Mouse (Mus musculus) embryonic stem cell, embryonic (primary cell): Measurements from ENCODE around the gene Cpt1b.

ENCODE experiments used
- CTCF ChIA-PET, 4 experiments: fragments of 300-600 bp in 2 of 4; fragments of 350-600 bp in 2 of 4; sonication (Branson Sonifier 250); formaldehyde crosslinking; loops; one replicate each; lab custom pipeline; 2022; ENCODE audit warnings: inconsistent platforms in 2 of 4; lab: Charles Lee
- POLR2A ChIA-PET, 4 experiments: fragments of 300-600 bp in 2 of 4; fragments of 350-600 bp in 2 of 4; sonication (Branson Sonifier 250); formaldehyde crosslinking; loops; one replicate each; lab custom pipeline; 2022; ENCODE audit warnings: antibody characterized with exemption in 4 of 4, inconsistent platforms in 1 of 4; lab: Charles Lee

Gene Cpt1b

GRCm38 (mm10) chr15:89377938-89378828 is 47.5 kb downstream of the Cpt1b start:
- ChIA-PET POLR2A (interaction anchor here in 3 of 4 experiments (0.6 to 14.1 kb wide), 27 partner anchors 7 to 167 kb away, joined by 3 to 248 read pairs (median 5); partner anchors contain the start of genes Adm2 (in 2 of the 3), C730034F03Rik (in 2 of the 3), Chkb (in 2 of the 3) and Cpt1b (in 2 of the 3)), CTCF (interaction anchor here (0.5 to 1.1 kb wide), 6 partner anchors 10 to 229 kb away, joined by 3 to 4 read pairs (median 3); partner anchors contain the start of genes Chkb (in 1 of the 4) and Mapk11 (in 1 of the 4))

GRCm38 (mm10) chr15:89377362-89377761 is 48.3 kb downstream of the Cpt1b start:
- POLR2A ChIA-PET = interaction anchor here in 2 of 4 experiments (0.7 to 14.1 kb wide), 16 partner anchors 8 to 239 kb away, joined by 3 to 248 read pairs (median 5); partner anchors contain the start of genes C730034F03Rik (in 2 of the 2), Chkb (in 2 of the 2), Gm44502 (in 2 of the 2) and Arsa (in 1 of the 2)

GRCm38 (mm10) chr15:89376957-89377356 is 48.7 kb downstream of the Cpt1b start, which contains the start of gene Tymp:
Tymp (minus strand) TSS chr15:89377039.
- CTCF ChIA-PET = interaction anchor here in 1 of 4 experiments (0.6 kb wide), 1 partner anchor 66 kb away, joined by 3 read pairs; no protein-coding TSS in a partner anchor
- POLR2A ChIA-PET = interaction anchor here in 3 of 4 experiments (0.6 to 14.1 kb wide), 18 partner anchors 8 to 238 kb away, joined by 3 to 248 read pairs (median 5); partner anchors contain the start of genes C730034F03Rik (in 2 of the 3), Chkb (in 2 of the 3), Gm44502 (in 2 of the 3) and Klhdc7b (in 2 of the 3)

More at GRCm38 (mm10) chr15:89377362-89377761, 48.3 kb downstream of the Cpt1b start:
- CTCF ChIA-PET = interaction anchor here in 1 of 4 experiments (0.6 kb wide), 2 partner anchors 14 to 66 kb away, joined by 3 to 4 read pairs; no protein-coding TSS in a partner anchor

GRCm38 (mm10) chr15:89376040-89376439 is 49.6 kb downstream of the Cpt1b start:
- ChIA-PET CTCF (no interaction called here), POLR2A (interaction anchor here in 2 of 4 experiments (1.0 to 14.1 kb wide), 9 partner anchors 8 to 79 kb away, joined by 3 to 248 read pairs (median 6); partner anchors contain the start of genes Klhdc7b (in 2 of the 2), Lmf2 (in 2 of the 2), Ncaph2 (in 2 of the 2) and C730034F03Rik (in 1 of the 2))

- CTCF ChIA-PET = interaction anchor here in 3 of 4 experiments (1.1 to 2.7 kb wide), 4 partner anchors 11 to 101 kb away, joined by 3 to 20 read pairs (median 10); no protein-coding TSS in a partner anchor
- POLR2A ChIA-PET = interaction anchor here in 3 of 4 experiments (1.0 to 14.1 kb wide), 12 partner anchors 10 to 539 kb away, joined by 3 to 248 read pairs (median 24); partner anchors contain the start of genes Lmf2 (in 2 of the 3), Ncaph2 (in 2 of the 3), Adm2 (in 1 of the 3) and C730034F03Rik (in 1 of the 3)
These were observed 50.7 kb downstream of the Cpt1b start for GRCm38 (mm10) chr15:89374801-89375534.

GRCm38 (mm10) chr15:89374340-89374739 is 51.3 kb downstream of the Cpt1b start:
- ChIA-PET CTCF (interaction anchor here (0.6 to 3.1 kb wide), 47 partner anchors 10 to 508 kb away, joined by 3 to 30 read pairs (median 4); partner anchors contain the start of genes C730034F03Rik (in 3 of the 4), Chkb (in 3 of the 4), Gm44502 (in 3 of the 4) and Lmf2 (in 3 of the 4)), POLR2A (interaction anchor here (0.6 to 14.1 kb wide), 46 partner anchors 10 to 666 kb away, joined by 3 to 248 read pairs (median 4); partner anchors contain the start of genes Cpt1b (in 3 of the 4), Lmf2 (in 3 of the 4), Ncaph2 (in 3 of the 4) and C730034F03Rik (in 2 of the 4))

- POLR2A ChIA-PET = interaction anchor here (0.6 to 14.1 kb wide), 55 partner anchors 9 to 665 kb away, joined by 3 to 248 read pairs (median 4); partner anchors contain the start of genes Cpt1b (in 3 of the 4), Lmf2 (in 3 of the 4), Ncaph2 (in 3 of the 4) and C730034F03Rik (in 2 of the 4)
- CTCF ChIA-PET = interaction anchor here (0.5 to 3.1 kb wide), 57 partner anchors 9 to 607 kb away, joined by 3 to 30 read pairs (median 4); partner anchors contain the start of genes C730034F03Rik (in 3 of the 4), Chkb (in 3 of the 4), Cpt1b (in 3 of the 4) and Gm44502 (in 3 of the 4)
These were observed 51.9 kb downstream of the Cpt1b start, which contains the start of gene Sco2 for GRCm38 (mm10) chr15:89373762-89374248. Sco2 (minus strand) TSS chr15:89373846.

GRCm38 (mm10) chr15:89373027-89373761 is 52.5 kb downstream of the Cpt1b start:
- CTCF ChIA-PET = interaction anchor here (0.5 to 3.1 kb wide), 60 partner anchors 9 to 1517 kb away, joined by 3 to 30 read pairs (median 4); partner anchors contain the start of genes C730034F03Rik (in 3 of the 4), Chkb (in 3 of the 4), Cpt1b (in 3 of the 4) and Gm44502 (in 3 of the 4)
- POLR2A ChIA-PET = interaction anchor here (0.6 to 14.1 kb wide), 55 partner anchors 8 to 673 kb away, joined by 3 to 248 read pairs (median 4); partner anchors contain the start of genes Cpt1b (in 3 of the 4), Lmf2 (in 3 of the 4), Ncaph2 (in 3 of the 4) and Pim3 (in 3 of the 4)

- POLR2A ChIA-PET = interaction anchor here (0.5 to 14.1 kb wide), 32 partner anchors 8 to 672 kb away, joined by 3 to 248 read pairs (median 6); partner anchors contain the start of genes Lmf2 (in 3 of the 4), Ncaph2 (in 3 of the 4), Klhdc7b (in 2 of the 4) and Pim3 (in 2 of the 4)
- CTCF ChIA-PET = interaction anchor here (0.6 to 3.1 kb wide), 17 partner anchors 8 to 1518 kb away, joined by 3 to 30 read pairs (median 6); partner anchors contain the start of genes Lmf2 (in 2 of the 4), Ncaph2 (in 2 of the 4), C730034F03Rik (in 1 of the 4) and Chkb (in 1 of the 4)
These were observed 53.1 kb downstream of the Cpt1b start for GRCm38 (mm10) chr15:89372536-89372935.

- POLR2A ChIA-PET = interaction anchor here (0.5 to 14.1 kb wide), 32 partner anchors 8 to 510 kb away, joined by 3 to 248 read pairs (median 3); partner anchors contain the start of genes Lmf2 (in 3 of the 4), Ncaph2 (in 3 of the 4), C730034F03Rik (in 2 of the 4) and Gm44502 (in 2 of the 4)
- CTCF ChIA-PET = interaction anchor here (0.6 to 3.1 kb wide), 7 partner anchors 8 to 162 kb away, joined by 3 to 30 read pairs (median 15); partner anchors contain the start of genes Lmf2 (in 2 of the 4), Ncaph2 (in 2 of the 4), C730034F03Rik (in 1 of the 4) and Chkb (in 1 of the 4)
These were observed 53.6 kb downstream of the Cpt1b start for GRCm38 (mm10) chr15:89372068-89372467.
